Mouse (Mus musculus): ENCODE measurements around the gene Becn1. TPM values are rescaled to one million over a fixed set of nuclear protein-coding genes. Genes with fewer than 3 reads are reported as not detected.

The Becn1 gene
- total and polyA plus RNA-seq, 3 experiments = 122 to 167 TPM; not detected in 1

DNA sequence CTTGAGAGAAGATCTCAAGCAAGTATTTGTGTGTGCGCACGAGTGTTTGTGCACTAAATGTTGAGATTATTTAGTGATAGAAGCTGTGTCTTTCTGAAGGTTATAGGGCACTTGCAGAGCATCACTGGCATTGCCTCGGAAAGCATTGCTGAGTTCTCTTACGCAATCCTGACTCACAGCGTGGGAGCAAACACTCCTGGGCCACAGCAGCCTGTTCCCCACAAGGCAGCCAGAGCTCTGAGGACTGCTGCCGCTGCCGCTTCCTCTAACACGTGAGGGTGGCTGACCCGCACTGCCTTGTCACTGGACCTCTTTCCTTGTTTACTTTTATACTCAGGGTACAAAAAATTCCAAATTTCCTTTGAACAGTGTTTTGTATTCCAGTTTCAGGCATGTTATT lies 14.8 kb downstream of the Becn1 start:
- H3K36me3 ChIP-seq (ENCODE audit: control insufficient read depth in 1 of 2, insufficient read depth in 2 of 2, low read length in 2 of 2) = peaks cover 0 to 23% of the 10 kb centered on the region in 2 experiments; a peak in 2 of 4 replicates
- no peak for DNase-seq (ENCODE audit: low read depth, low spot score)

DNA sequence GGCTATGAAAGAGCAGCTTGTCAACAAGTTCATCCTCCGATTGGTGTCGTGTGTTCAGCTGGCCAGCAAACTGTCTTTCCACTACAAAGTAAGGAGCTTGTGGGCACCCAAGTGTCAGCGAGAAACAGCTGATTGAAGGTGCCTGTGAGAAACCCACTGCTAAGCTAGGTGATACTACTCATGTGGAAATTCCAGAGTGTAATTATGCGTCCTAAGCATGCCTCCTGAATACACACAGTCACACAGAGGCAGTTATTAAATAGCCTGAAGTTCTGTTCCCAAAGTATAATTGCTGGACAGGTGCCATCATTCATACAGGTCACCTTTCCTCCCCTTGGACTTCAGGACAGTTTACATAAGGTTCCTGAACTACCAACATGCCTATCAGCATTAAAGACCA lies 18.3 kb downstream of the Becn1 start:
- no peak for TF ChIP-seq ZNF384 (IDR thresholded peaks at IDR 0.05; ENCODE audit: low read depth, low read length)
- TF ChIP-seq HCFC1 (IDR thresholded peaks at IDR 0.05; ENCODE audit: low read depth, low read length) = no peak
- no peak for TF ChIP-seq MXI1 (IDR thresholded peaks at IDR 0.05; ENCODE audit: low read depth, low read length)
- TF ChIP-seq POLR2AphosphoS5 (IDR thresholded peaks at IDR 0.05; ENCODE audit: borderline replicate concordance, low read depth, low read length) = no peak
- TF ChIP-seq ZMIZ1 (IDR thresholded peaks at IDR 0.05; ENCODE audit: low read depth, low read length) = no peak
- no peak for TF ChIP-seq CHD1 (IDR thresholded peaks at IDR 0.05; ENCODE audit: low read depth, low read length)
- no peak for TF ChIP-seq MYB (IDR thresholded peaks at IDR 0.05; ENCODE audit: low read depth, low read length)
- no peak for TF ChIP-seq CTCF (IDR thresholded peaks at IDR 0.05 in 2 of 3, conservative IDR thresholded peaks at IDR 0.05 in 1 of 3; ENCODE audit: control insufficient read depth in 1 of 3, insufficient read depth in 1 of 3, low read depth in 2 of 3, low read length in 3 of 3, poor library complexity in 1 of 3, severe bottlenecking in 1 of 3)
- no peak for TF ChIP-seq SMC3 (IDR thresholded peaks at IDR 0.05; ENCODE audit: low read depth, low read length)
- no peak for TF ChIP-seq UBTF (IDR thresholded peaks at IDR 0.05; ENCODE audit: borderline replicate concordance, insufficient read depth, low read depth, low read length)
- TF ChIP-seq E2F4 (IDR thresholded peaks at IDR 0.05; ENCODE audit: borderline replicate concordance, low read depth, low read length) = no peak
- no peak for TF ChIP-seq RAD21 (IDR thresholded peaks at IDR 0.05; ENCODE audit: low read depth, low read length)
- no peak for TF ChIP-seq ETS1 (IDR thresholded peaks at IDR 0.05; ENCODE audit: low read depth, low read length)
- TF ChIP-seq RCOR1 (IDR thresholded peaks at IDR 0.05; ENCODE audit: low read depth, low read length) = no peak
- no peak for TF ChIP-seq ZKSCAN1 (IDR thresholded peaks at IDR 0.05; ENCODE audit: low read depth, low read length)
- no peak for TF ChIP-seq KAT2A (conservative IDR thresholded peaks at IDR 0.05; ENCODE audit: low read depth, low read length)
- TF ChIP-seq USF2 (IDR thresholded peaks at IDR 0.05; ENCODE audit: borderline replicate concordance in 1 of 2, insufficient read depth in 1 of 2, low read depth in 1 of 2, low read length in 2 of 2) = no peak
- no peak for TF ChIP-seq SIN3A (IDR thresholded peaks at IDR 0.05; ENCODE audit: low read length)
- H3K4me3 ChIP-seq (ENCODE audit: control insufficient read depth in 1 of 2, insufficient read depth in 1 of 2, low read depth in 2 of 2, low read length in 2 of 2) = no peak overlapping the region
- no peak overlapping the region for H3K27ac ChIP-seq (ENCODE audit: control insufficient read depth, low read depth, low read length)
- peaks cover 4 to 14% of the 10 kb centered on the region in 2 experiments; a peak in 3 of 4 replicates for H3K36me3 ChIP-seq (ENCODE audit: control insufficient read depth in 1 of 2, insufficient read depth in 2 of 2, low read length in 2 of 2)
- no peak overlapping the region for H3K9ac ChIP-seq (ENCODE audit: control insufficient read depth, low read depth, low read length, poor library complexity, severe bottlenecking)
- no peaks in the 10 kb centered on the region for H3K27me3 ChIP-seq (ENCODE audit: control insufficient read depth in 1 of 2, insufficient read depth in 2 of 2, low read length in 2 of 2)
- no peaks in the 10 kb centered on the region for H3K79me2 ChIP-seq (ENCODE audit: control insufficient read depth, insufficient read depth, low read length, poor library complexity)
- peaks cover 0 to 7% of the 10 kb centered on the region in 2 experiments; a peak in 1 of 4 replicates for H3K4me1 ChIP-seq (ENCODE audit: control insufficient read depth in 1 of 2, insufficient read depth in 2 of 2, low read length in 2 of 2)
- no peaks in the 10 kb centered on the region for H3K9me3 ChIP-seq (replicated peaks; ENCODE audit: insufficient read depth, low read length)
- no peak for DNase-seq (ENCODE audit: low read depth, low spot score)

More for the DNA sequence above, 14.8 kb downstream of the Becn1 start:
- Histone ChIP-seq H3K9me3 (replicated peaks; ENCODE audit: insufficient read depth, low read length) (no peaks in the 10 kb centered on the region), H3K4me3 (ENCODE audit: control insufficient read depth in 1 of 2, insufficient read depth in 1 of 2, low read depth in 2 of 2, low read length in 2 of 2) (no peak overlapping the region), H3K9ac (ENCODE audit: control insufficient read depth, low read depth, low read length, poor library complexity, severe bottlenecking) (no peak overlapping the region), H3K4me1 (ENCODE audit: control insufficient read depth in 1 of 2, insufficient read depth in 2 of 2, low read length in 2 of 2) (no peaks in the 10 kb centered on the region), H3K27me3 (ENCODE audit: control insufficient read depth in 1 of 2, insufficient read depth in 2 of 2, low read length in 2 of 2) (no peaks in the 10 kb centered on the region), H3K79me2 (ENCODE audit: control insufficient read depth, insufficient read depth, low read length, poor library complexity) (no peaks in the 10 kb centered on the region), H3K27ac (ENCODE audit: control insufficient read depth, low read depth, low read length) (no peak overlapping the region)
- TF ChIP-seq JUND (IDR thresholded peaks at IDR 0.05; ENCODE audit: low read depth, low read length) (no peak), RAD21 (IDR thresholded peaks at IDR 0.05; ENCODE audit: low read depth, low read length) (no peak), ETS1 (IDR thresholded peaks at IDR 0.05; ENCODE audit: low read depth, low read length) (no peak), E2F4 (IDR thresholded peaks at IDR 0.05; ENCODE audit: borderline replicate concordance, low read depth, low read length) (no peak), ZMIZ1 (IDR thresholded peaks at IDR 0.05; ENCODE audit: low read depth, low read length) (no peak)
